Mouse (Mus musculus) MEL (cell line): ENCODE data around the gene Srrm2. TPM values are rescaled to one million over a fixed set of nuclear protein-coding genes. Genes with fewer than 3 reads are reported as not detected.

ENCODE experiments used
- DNase-seq: peaks from one replicate; pipeline ENCODE4 v3.0.0; 2011; ENCODE audit warnings: low read depth, low spot score
- H3K27ac ChIP-seq: 2 replicates; pipeline ENCODE4 v1.5.1; 2012; ENCODE audit warnings: low read depth, mild to moderate bottlenecking, control low read depth, low read length, moderate library complexity; ENCODE audit not compliant: control insufficient read depth
- H3K27me3 ChIP-seq, 2 experiments: fragments of 150-350 bp in 1 of 2; sonication (generic) in 1 of 2; 2 replicates each; pipeline ENCODE4 v1.6.1; 2012; ENCODE audit warnings: low read length in 2 of 2, mild to moderate bottlenecking in 2 of 2, improper control_type of control experiment in 1 of 2, moderate library complexity in 1 of 2; ENCODE audit not compliant: insufficient read depth in 2 of 2, control insufficient read depth in 1 of 2
- H3K36me3 ChIP-seq, 2 experiments: 2 replicates each; pipeline ENCODE4 v1.6.1; 2012 to 2014; ENCODE audit warnings: low read length in 2 of 2, improper control_type of control experiment in 1 of 2, inconsistent platforms in 1 of 2, mild to moderate bottlenecking in 1 of 2; ENCODE audit not compliant: insufficient read depth in 2 of 2, control insufficient read depth in 1 of 2
- H3K4me1 ChIP-seq, 2 experiments: fragments of 150-350 bp in 1 of 2; sonication (generic) in 1 of 2; 2 replicates each; pipeline ENCODE4 v1.6.1; 2012; ENCODE audit warnings: low read length in 2 of 2, improper control_type of control experiment in 1 of 2, mild to moderate bottlenecking in 1 of 2; ENCODE audit not compliant: insufficient read depth in 2 of 2, control insufficient read depth in 1 of 2
- H3K4me3 ChIP-seq, 2 experiments: fragments of 150-350 bp in 1 of 2; sonication (generic) in 1 of 2; 2 replicates each; pipeline ENCODE4 v1.5.1; 2012; ENCODE audit warnings: low read depth in 2 of 2, low read length in 2 of 2, mild to moderate bottlenecking in 2 of 2, moderate library complexity in 2 of 2, control low read depth in 1 of 2, improper control_type of control experiment in 1 of 2; ENCODE audit not compliant: control insufficient read depth in 1 of 2, insufficient read depth in 1 of 2
- H3K79me2 ChIP-seq: 2 replicates; pipeline ENCODE4 v1.6.1; 2012; ENCODE audit warnings: mild to moderate bottlenecking, low read length, moderate library complexity; ENCODE audit not compliant: control insufficient read depth, poor library complexity, insufficient read depth
- H3K9ac ChIP-seq: 2 replicates; pipeline ENCODE4 v1.6.1; 2012; ENCODE audit warnings: low read depth, mild to moderate bottlenecking, control low read depth, low read length, moderate library complexity; ENCODE audit not compliant: control insufficient read depth, poor library complexity, severe bottlenecking
- H3K9me3 ChIP-seq: fragments of 150-350 bp; sonication (generic); replicated peaks from 2 replicates; pipeline ENCODE4 v1.6.1; 2012; ENCODE audit warnings: mild to moderate bottlenecking, low read length, improper control_type of control experiment, moderate library complexity; ENCODE audit not compliant: insufficient read depth
- BHLHE40 ChIP-seq: IDR thresholded peaks from 2 replicates; pipeline ENCODE4 v1.6.1; 2012; ENCODE audit warnings: low read depth, mild to moderate bottlenecking, inconsistent platforms, low read length, improper control_type of control experiment, borderline replicate concordance
- CHD1 ChIP-seq: IDR thresholded peaks from 2 replicates; pipeline ENCODE4 v1.6.1; 2012; ENCODE audit warnings: low read depth, mild to moderate bottlenecking, inconsistent platforms, low read length, improper control_type of control experiment
- CTCF ChIP-seq, 3 experiments: IDR thresholded peaks in 2 of 3; conservative IDR thresholded peaks in 1 of 3; 2 replicates each; pipeline ENCODE4 v1.5.1; 2011 to 2012; ENCODE audit warnings: low read length in 3 of 3, low read depth in 2 of 3, mild to moderate bottlenecking in 2 of 3, improper control_type of control experiment in 1 of 3, inconsistent platforms in 1 of 3, mixed read lengths in 1 of 3, moderate library complexity in 1 of 3; ENCODE audit not compliant: control insufficient read depth in 1 of 3, insufficient read depth in 1 of 3, poor library complexity in 1 of 3, severe bottlenecking in 1 of 3
- E2F4 ChIP-seq: IDR thresholded peaks from 2 replicates; pipeline ENCODE4 v1.6.1; 2011; ENCODE audit warnings: low read depth, low read length, improper control_type of control experiment, borderline replicate concordance
- GATA1 ChIP-seq: IDR thresholded peaks from 2 replicates; pipeline ENCODE4 v1.6.1; 2011; ENCODE audit warnings: low read depth, low read length, improper control_type of control experiment
- HCFC1 ChIP-seq: IDR thresholded peaks from 2 replicates; pipeline ENCODE4 v1.6.1; 2012; ENCODE audit warnings: low read depth, mild to moderate bottlenecking, inconsistent platforms, low read length, improper control_type of control experiment, moderate library complexity
- JUND ChIP-seq: IDR thresholded peaks from 2 replicates; pipeline ENCODE4 v1.6.1; 2011; ENCODE audit warnings: low read depth, mild to moderate bottlenecking, improper control_type of control experiment, low read length
- KAT2A ChIP-seq: conservative IDR thresholded peaks from 2 replicates; pipeline ENCODE4 v1.6.1; 2012; ENCODE audit warnings: low read depth, low read length, improper control_type of control experiment, inconsistent platforms
- MAFK ChIP-seq: IDR thresholded peaks from 2 replicates; pipeline ENCODE4 v1.6.1; 2011; ENCODE audit warnings: low read depth, mild to moderate bottlenecking, low read length, improper control_type of control experiment, borderline replicate concordance
- MAZ ChIP-seq: IDR thresholded peaks from 2 replicates; pipeline ENCODE4 v1.6.1; 2012; ENCODE audit warnings: low read depth, mild to moderate bottlenecking, inconsistent platforms, low read length, improper control_type of control experiment
- MEF2A ChIP-seq: IDR thresholded peaks from 2 replicates; pipeline ENCODE4 v1.6.1; 2014; ENCODE audit warnings: low read depth, mild to moderate bottlenecking, inconsistent platforms, low read length, improper control_type of control experiment; ENCODE audit not compliant: poor library complexity, insufficient replicate concordance, severe bottlenecking; ENCODE audit errors: extremely low read depth
- MYB ChIP-seq: IDR thresholded peaks from 2 replicates; pipeline ENCODE4 v1.6.1; 2011; ENCODE audit warnings: mild to moderate bottlenecking, low read depth, low read length, improper control_type of control experiment
- POLR2AphosphoS2 ChIP-seq: IDR thresholded peaks from 2 replicates; pipeline ENCODE4 v1.6.1; 2011; ENCODE audit warnings: low read length, improper control_type of control experiment
- RAD21 ChIP-seq: IDR thresholded peaks from 2 replicates; pipeline ENCODE4 v1.6.1; 2011; ENCODE audit warnings: mild to moderate bottlenecking, low read depth, low read length, improper control_type of control experiment
- SIN3A ChIP-seq: IDR thresholded peaks from 2 replicates; pipeline ENCODE4 v1.6.1; 2012; ENCODE audit warnings: low read length, improper control_type of control experiment, inconsistent platforms
- SMC3 ChIP-seq: IDR thresholded peaks from 2 replicates; pipeline ENCODE4 v1.6.1; 2011; ENCODE audit warnings: low read depth, low read length, improper control_type of control experiment
- TAL1 ChIP-seq: IDR thresholded peaks from 2 replicates; pipeline ENCODE4 v1.6.1; 2012; ENCODE audit warnings: mild to moderate bottlenecking, inconsistent platforms, low read length, moderate library complexity, mixed read lengths
- TBP ChIP-seq: IDR thresholded peaks from 2 replicates; pipeline ENCODE4 v1.8.0; 2011; ENCODE audit warnings: low read depth, low read length, improper control_type of control experiment
- TCF12 ChIP-seq: IDR thresholded peaks from 2 replicates; pipeline ENCODE4 v1.6.1; 2014; ENCODE audit warnings: low read depth, mild to moderate bottlenecking, inconsistent platforms, low read length, improper control_type of control experiment, moderate library complexity
- USF2 ChIP-seq, 2 experiments: IDR thresholded peaks; 2 replicates each; pipeline ENCODE4 v1.6.1; 2011 to 2012; ENCODE audit warnings: improper control_type of control experiment in 2 of 2, low read length in 2 of 2, borderline replicate concordance in 1 of 2, inconsistent platforms in 1 of 2, low read depth in 1 of 2, mild to moderate bottlenecking in 1 of 2; ENCODE audit not compliant: insufficient read depth in 1 of 2
- ZKSCAN1 ChIP-seq: IDR thresholded peaks from 2 replicates; pipeline ENCODE4 v1.6.1; 2012; ENCODE audit warnings: low read depth, mild to moderate bottlenecking, inconsistent platforms, low read length, improper control_type of control experiment, moderate library complexity
- ZMIZ1 ChIP-seq: IDR thresholded peaks from 2 replicates; pipeline ENCODE4 v1.6.1; 2012; ENCODE audit warnings: low read depth, mild to moderate bottlenecking, inconsistent platforms, low read length, improper control_type of control experiment, moderate library complexity
- polyA plus RNA-seq, 2 experiments: library from polyadenylated mRNA; stranded (reverse) in 1 of 2; unstranded in 1 of 2; fragments of >175 nt in 1 of 2; fragments of >200 nt in 1 of 2; gene quantifications; 2 replicates each; pipeline versions ENCODE4 v1.2.1 to v1.2.4; 2012; ENCODE audit warnings: low replicate concordance in 2 of 2, low read depth in 1 of 2; ENCODE audit not compliant: insufficient read length in 2 of 2, insufficient read depth in 1 of 2, missing spikeins in 1 of 2
- total RNA-seq: library from RNA; depleted of rRNA; stranded (reverse); fragments of 300-350 nt; gene quantifications from 2 replicates; pipeline ENCODE4 v1.2.3, GENCODE M21; 2012

The Srrm2 gene
- total and polyA plus RNA-seq, 3 experiments = 56.2 to 988 (median 505) TPM

GRCm38 (mm10) chr17:23843812-23844273 is 53.5 kb downstream of the Srrm2 start, which contains the start of the genes Prss32 and Prss41 (continued):
- TF ChIP-seq CHD1 = no peak
- TF ChIP-seq SIN3A = no peak; the same call in 1 of the 2 replicates
- no peak for TF ChIP-seq TCF12
- TF ChIP-seq MYB = no peak
- TF ChIP-seq USF2 (IDR thresholded peaks at IDR 0.05; ENCODE audit: borderline replicate concordance in 1 of 2, insufficient read depth in 1 of 2, low read depth in 1 of 2, low read length in 2 of 2) = peak; percentile 19 to 53; a peak in 1 of 4 replicates
- no peak for TF ChIP-seq ZKSCAN1
- no peak for TF ChIP-seq MAFK
- TF ChIP-seq ZMIZ1 = no peak
- TF ChIP-seq E2F4 = no peak
- peak; percentile 14; the same call in 1 of the 2 replicates for TF ChIP-seq HCFC1
- no peak; the same call in 1 of the 2 replicates for TF ChIP-seq TBP
- no peak for TF ChIP-seq TAL1
- no peak for TF ChIP-seq MEF2A
- TF ChIP-seq SMC3 = peak; percentile 36
- no peak for TF ChIP-seq POLR2AphosphoS2
- no peak for TF ChIP-seq KAT2A
- TF ChIP-seq MAZ = 0 out of 2 replicates have a peak, but pooled peaks have one; percentile 44
- peak; percentile 36; the same call in 1 of the 2 replicates for TF ChIP-seq GATA1

GRCm38 (mm10) chr17:23850028-23850427 is 59.7 kb downstream of the Srrm2 start:
- peak; percentile 61 for DNase-seq
- no peak overlapping the region for H3K9ac ChIP-seq
- no peak overlapping the region for H3K27ac ChIP-seq
- TF ChIP-seq BHLHE40 = no peak
- TF ChIP-seq JUND = no peak
- TF ChIP-seq SMC3 = peak; percentile 18; the same call in 1 of the 2 replicates
- TF ChIP-seq POLR2AphosphoS2 = no peak
- TF ChIP-seq CTCF (IDR thresholded peaks at IDR 0.05 in 2 of 3, conservative IDR thresholded peaks at IDR 0.05 in 1 of 3; ENCODE audit: control insufficient read depth in 1 of 3, insufficient read depth in 1 of 3, low read depth in 2 of 3, low read length in 3 of 3, poor library complexity in 1 of 3, severe bottlenecking in 1 of 3) = peak; percentile 32 to 50 (median 43); a peak in 5 of 6 replicates
- no peak for TF ChIP-seq TAL1
- TF ChIP-seq RAD21 = peak; percentile 34
- TF ChIP-seq, all 39 proteins: peak for 3
- peaks cover 0 to 2% of the 10 kb centered on the region in 2 experiments; a peak in 2 of 4 replicates for H3K36me3 ChIP-seq
- peaks cover 2 to 4% of the 10 kb centered on the region in 2 experiments for H3K4me1 ChIP-seq
- no peaks in the 10 kb centered on the region for H3K27me3 ChIP-seq
- H3K4me3 ChIP-seq = no peak overlapping the region
- no peaks in the 10 kb centered on the region for H3K79me2 ChIP-seq
- no peaks in the 10 kb centered on the region for H3K9me3 ChIP-seq
